Comparison of ENCODE assay signal across 15 mouse cellular contexts in genomic region chr6:93348141-93348540, GRCm38 (mm10).
"Had no signal": no experiment of that assay in that cellular context is flagged by ENCODE, and none has a peak within 500 bp of the region (broad histone marks: within the 10 kb centered on the region; RNA-seq: fewer than 3 reads in every experiment).

No protein-coding gene starts in this region.

- H3K4me1 ChIP-seq: neural tube, embryonic 15.5 days; stomach, embryonic 15.5 days had no signal

- H3K9me3 ChIP-seq: neural tube, embryonic 15.5 days; stomach, embryonic 15.5 days had no signal

- H3K4me2 ChIP-seq: neural tube, embryonic 15.5 days; stomach, embryonic 15.5 days had no signal

- H3K27ac ChIP-seq: neural tube, embryonic 15.5 days; stomach, embryonic 15.5 days; stomach, postnatal 0 days had no signal

- H3K27me3 ChIP-seq: neural tube, embryonic 15.5 days; stomach, embryonic 15.5 days had no signal

- H3K36me3 ChIP-seq: neural tube, embryonic 15.5 days; stomach, embryonic 15.5 days had no signal

- H3K4me3 ChIP-seq: neural tube, embryonic 15.5 days; stomach, embryonic 15.5 days had no signal

- H3K9ac ChIP-seq: neural tube, embryonic 15.5 days; stomach, embryonic 15.5 days had no signal

- DNase-seq: retina, postnatal 1 day; right cerebral cortex, adult 18-20 months; right cerebral cortex, postnatal 14 days; right cerebral cortex, postnatal 25 days; right cerebral cortex, postnatal 4 days; spleen, adult 18-20 months; thymus, adult 18-20 months; thymus, adult 2 months; thymus, postnatal 14 days; thymus, postnatal 25 days; thymus, postnatal 36 days; thymus, postnatal 4 days had no signal
